Mouse (Mus musculus): ENCODE data around the gene Snrnp70.

DNA sequence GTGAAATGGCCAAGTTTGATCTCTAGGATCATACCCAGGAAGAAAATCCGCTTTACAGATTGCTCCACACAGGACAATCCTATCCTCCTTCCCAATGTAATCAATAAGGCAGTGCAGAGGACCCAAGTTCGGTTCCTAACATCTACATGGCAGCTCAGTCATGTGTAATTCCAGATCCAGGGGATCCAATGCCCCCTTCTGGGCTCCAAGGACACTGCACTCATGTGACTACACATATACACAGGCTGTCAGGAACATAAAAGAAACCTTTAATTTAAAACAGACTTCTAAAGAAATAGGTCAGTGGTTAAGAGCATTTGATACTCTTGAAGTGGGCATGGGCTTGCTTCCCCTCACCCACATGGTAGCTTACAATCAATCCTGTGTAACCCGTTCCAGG is 9.5 kb downstream of the Snrnp70 start:
- no peak for TF ChIP-seq CTCF (IDR thresholded peaks at IDR 0.05; ENCODE audit: control insufficient read depth, insufficient read depth, low read length)
- TF ChIP-seq POLR2A (IDR thresholded peaks at IDR 0.05; ENCODE audit: borderline replicate concordance, control insufficient read depth, low read depth, low read length): no peak
